Mouse (Mus musculus) ES-E14 (cell line): Measurements from ENCODE around the gene Syngr4.

Source experiments
- CHD2 ChIP-seq: IDR thresholded peaks from 2 replicates; pipeline ENCODE4 v1.6.1; 2014; ENCODE audit warnings: mild to moderate bottlenecking, low read depth, low read length, inconsistent platforms
- HCFC1 ChIP-seq: IDR thresholded peaks from 2 replicates; pipeline ENCODE4 v1.6.1; 2012; ENCODE audit warnings: low read length, inconsistent platforms, borderline replicate concordance; ENCODE audit not compliant: insufficient read depth
- MAFK ChIP-seq: IDR thresholded peaks from 2 replicates; pipeline ENCODE4 v1.6.1; 2014; ENCODE audit warnings: mild to moderate bottlenecking, low read depth, low read length, inconsistent platforms; ENCODE audit not compliant: insufficient read depth
- ZC3H11A ChIP-seq: IDR thresholded peaks from 2 replicates; pipeline ENCODE4 v1.6.1; 2012; ENCODE audit warnings: low read depth, mild to moderate bottlenecking, inconsistent platforms, low read length, borderline replicate concordance
- ZNF384 ChIP-seq: IDR thresholded peaks from 2 replicates; pipeline ENCODE4 v1.6.1; 2012; ENCODE audit warnings: low read depth, low read length, inconsistent platforms

- no peak for TF ChIP-seq ZC3H11A
- no peak for TF ChIP-seq CHD2
- TF ChIP-seq ZNF384: no peak
- no peak for TF ChIP-seq MAFK
- no peak for TF ChIP-seq HCFC1
Measured at GRCm38 (mm10) chr7:45859008-45859407, 37.5 kb downstream of the Syngr4 start.
